Comparison of ENCODE assay signal across 8 mouse cellular contexts in genomic region chr17:67352956-67353795, GRCm38 (mm10). TPM values are rescaled to one million over a fixed set of nuclear protein-coding genes. Genes with fewer than 3 reads are reported as not detected.
DNase-seq lines count a peak whose midpoint lies in the region; ATAC-seq and TF ChIP-seq lines count a peak whose summit lies in the region.

No protein-coding gene starts in this region.

- no peaks in the 10 kb centered on the region for H3K4me1 ChIP-seq in thymus, adult 2 months (replicated peaks; ENCODE audit: control insufficient read depth, insufficient read depth, low read length)
- H3K4me1 ChIP-seq in embryonic facial prominence, embryonic 10.5 days: peaks cover 31% of the 10 kb centered on the region
- H3K4me1 ChIP-seq in liver, postnatal 0 days (ENCODE audit: insufficient read depth): no peaks in the 10 kb centered on the region
- H3K4me1 ChIP-seq in neural tube, embryonic 13.5 days (replicated peaks): peaks cover 35% of the 10 kb centered on the region

- no peak for DNase-seq in thymus, adult 2 months
- no peak for DNase-seq in thymus, postnatal 10 days (ENCODE audit: low spot score in 2 of 2)
- peak; percentile 76 for DNase-seq in embryonic facial prominence, embryonic 10.5 days (ENCODE audit: low spot score)
- peak; percentile 38 for DNase-seq in heart, adult 8-10 months (ENCODE audit: low spot score)
- peak; percentile 75 for DNase-seq in kidney, adult 18-20 months
- peak; percentile 19 for DNase-seq in liver, postnatal 0 days

- 9% methylated on average over 50 of the region's 50 CpGs for WGBS in thymus, adult 2 months
- 4% methylated on average over 50 of the region's 50 CpGs for WGBS in embryonic facial prominence, embryonic 10.5 days
- 4% methylated on average over 43 of the region's 50 CpGs for WGBS in liver, postnatal 0 days (ENCODE audit: insufficient replicate concordance)
- 3% methylated on average over 50 of the region's 50 CpGs for WGBS in neural tube, embryonic 13.5 days

- H3K36me3 ChIP-seq in thymus, adult 2 months (ENCODE audit: control insufficient read depth, insufficient read depth, low read length): no peaks in the 10 kb centered on the region
- no peaks in the 10 kb centered on the region for H3K36me3 ChIP-seq in embryonic facial prominence, embryonic 10.5 days (replicated peaks)
- H3K36me3 ChIP-seq in liver, postnatal 0 days (replicated peaks; ENCODE audit: insufficient read depth, low read length): no peaks in the 10 kb centered on the region
- no peaks in the 10 kb centered on the region for H3K36me3 ChIP-seq in neural tube, embryonic 13.5 days

- H3K4me3 ChIP-seq in thymus, adult 2 months (ENCODE audit: control insufficient read depth, insufficient read depth, low read length): peak overlapping the region; percentile 39; the same call in 1 of the 2 replicates
- peak overlapping the region; percentile 86 for H3K4me3 ChIP-seq in embryonic facial prominence, embryonic 10.5 days
- H3K4me3 ChIP-seq in liver, postnatal 0 days (ENCODE audit: low read depth, low read length): peak overlapping the region; percentile 54
- H3K4me3 ChIP-seq in neural tube, embryonic 13.5 days: peak overlapping the region; percentile 73

- no peak overlapping the region for H3K27ac ChIP-seq in thymus, adult 2 months (ENCODE audit: control insufficient read depth, insufficient read depth, low read length)
- H3K27ac ChIP-seq in embryonic facial prominence, embryonic 10.5 days (replicated peaks): peak overlapping the region; percentile 91
- no peak overlapping the region; the same call in 1 of the 2 replicates for H3K27ac ChIP-seq in liver, postnatal 0 days (ENCODE audit: low read depth)
- peak overlapping the region; percentile 69 for H3K27ac ChIP-seq in neural tube, embryonic 13.5 days (replicated peaks)

- TF ChIP-seq CTCF in thymus, adult 2 months (IDR thresholded peaks at IDR 0.05; ENCODE audit: borderline replicate concordance, control insufficient read depth, extremely low read depth, insufficient read depth, low read length, poor library complexity): no peak
- no peak for TF ChIP-seq CTCF in liver, postnatal 0 days (IDR thresholded peaks at IDR 0.05; ENCODE audit: low read depth)

- no peaks in the 10 kb centered on the region for H3K9me3 ChIP-seq in embryonic facial prominence, embryonic 10.5 days
- no peaks in the 10 kb centered on the region for H3K9me3 ChIP-seq in liver, postnatal 0 days (ENCODE audit: low read length)
- no peaks in the 10 kb centered on the region for H3K9me3 ChIP-seq in neural tube, embryonic 13.5 days

- 0 out of 2 replicates have a peak, but pooled peaks have one; percentile 4 for ATAC-seq in liver, postnatal 0 days
- ATAC-seq in neural tube, embryonic 13.5 days (ENCODE audit: low read depth): peak; percentile 1; the same call in 1 of the 2 replicates
- ATAC-seq in CD4-positive, CD25-positive, alpha-beta regulatory T cell, adult 4 months: no peak

- H3K4me2 ChIP-seq in liver, postnatal 0 days (ENCODE audit: low read depth, low read length): peak overlapping the region; percentile 81
- H3K4me2 ChIP-seq in neural tube, embryonic 13.5 days: peak overlapping the region; percentile 94

- TF ChIP-seq EP300 in liver, postnatal 0 days (IDR thresholded peaks at IDR 0.05; ENCODE audit: low read depth): no peak

- H3K9ac ChIP-seq in liver, postnatal 0 days (replicated peaks): peak overlapping the region; percentile 63
- H3K9ac ChIP-seq in neural tube, embryonic 13.5 days: peak overlapping the region; percentile 82

- peaks cover 7% of the 10 kb centered on the region; the same call in 1 of the 2 replicates for H3K27me3 ChIP-seq in thymus, adult 2 months (ENCODE audit: control insufficient read depth, insufficient read depth, low read length)
- H3K27me3 ChIP-seq in embryonic facial prominence, embryonic 10.5 days (replicated peaks; ENCODE audit: low read depth, poor library complexity, severe bottlenecking): peaks cover 36% of the 10 kb centered on the region
- peaks cover 43% of the 10 kb centered on the region for H3K27me3 ChIP-seq in liver, postnatal 0 days (ENCODE audit: insufficient read depth, low read length)
- H3K27me3 ChIP-seq in neural tube, embryonic 13.5 days: peaks cover 32% of the 10 kb centered on the region

- no peak for TF ChIP-seq POLR2A in thymus, adult 2 months (IDR thresholded peaks at IDR 0.05; ENCODE audit: control insufficient read depth, extremely low read depth, insufficient read depth, low read length, poor library complexity)

RNA-seq across cellular contexts. Expression of gene Ptprm, which starts 1.1 kb away (rescaled TPM):
- polyA plus RNA-seq in thymus, adult 2 months (2012; rRNA removed): 4.0 and 4.4 TPM in 2 replicates
- 9.7 and 10.6 TPM in 2 replicates for polyA plus RNA-seq in embryonic facial prominence, embryonic 10.5 days (2016; fragmentation: Nextera tagmentation; extraction: Ambion mirVana)
- total RNA-seq in heart, adult 8-10 months (2022): 100 to 1,000 TPM in 1 of 4 experiments, 10 to 100 TPM in 3; 82.4 to 102 (median 88.8) TPM
- polyA plus RNA-seq in liver, postnatal 0 days (2015; fragmentation: Nextera tagmentation; extraction: Ambion mirVana): 1.4 and 1.6 TPM in 2 replicates
- 12.9 and 15.6 TPM in 2 replicates for polyA plus RNA-seq in neural tube, embryonic 13.5 days (2015; fragmentation: Nextera tagmentation; extraction: Ambion mirVana)
- not detected for polyA plus RNA-seq in CD4-positive, CD25-positive, alpha-beta regulatory T cell, adult 4 months (2017; shearing (Covaris generic))

Comparison
In these comparisons a context has a peak if more than half of its experiments do, and no peak if none do; other contexts are left out.
1. DNase-seq: peak in embryonic facial prominence, embryonic 10.5 days (single experiment), heart, adult 8-10 months (single experiment), kidney, adult 18-20 months (single experiment) and liver, postnatal 0 days (single experiment); none in thymus, adult 2 months (single experiment) and thymus, postnatal 10 days (0 of 2).
2. H3K27ac ChIP-seq: peak in embryonic facial prominence, embryonic 10.5 days (single experiment) and neural tube, embryonic 13.5 days (single experiment); none in thymus, adult 2 months (single experiment) and liver, postnatal 0 days (single experiment).
3. Peak in every context shown above with its lines, with median percentiles within 50 percentile points of each other: H3K4me3 ChIP-seq.